Mouse (Mus musculus) ZHBTc4 (cell line): ENCODE measurements around the gene Sox5.

Experiments
- DNase-seq: peaks from one replicate; pipeline ENCODE4 v3.0.0-alpha.2; 2011; ENCODE audit warnings: low read depth, low spot score

Sox5 gene

GRCm38 (mm10) chr6:144485578-144485977, 296.2 kb downstream of the Sox5 start:
- no peak for DNase-seq

- no peak for DNase-seq
These were observed 298.6 kb downstream of the Sox5 start for GRCm38 (mm10) chr6:144483166-144483565.

GRCm38 (mm10) chr6:144480648-144481528, 300.9 kb downstream of the Sox5 start:
- no peak for DNase-seq

- DNase-seq: no peak
These were observed 301.9 kb downstream of the Sox5 start for GRCm38 (mm10) chr6:144479861-144480260.

GRCm38 (mm10) chr6:144477287-144478064, 304.3 kb downstream of the Sox5 start:
- peak; percentile 23 for DNase-seq

GRCm38 (mm10) chr6:144473437-144473836, 308.3 kb downstream of the Sox5 start:
- no peak for DNase-seq

GRCm38 (mm10) chr6:144472089-144472900, 309.5 kb downstream of the Sox5 start:
- DNase-seq: peak; percentile 20

GRCm38 (mm10) chr6:144466711-144467110, 315.1 kb downstream of the Sox5 start:
- DNase-seq: no peak

GRCm38 (mm10) chr6:144463691-144464090, 318.1 kb downstream of the Sox5 start:
- no peak for DNase-seq

GRCm38 (mm10) chr6:144463274-144463673, 318.5 kb downstream of the Sox5 start:
- DNase-seq: no peak

GRCm38 (mm10) chr6:144459486-144459885, 322.3 kb downstream of the Sox5 start:
- DNase-seq: no peak

- DNase-seq: no peak
These were observed 324.3 kb downstream of the Sox5 start for GRCm38 (mm10) chr6:144457500-144457899.

- DNase-seq: peak; percentile 90
These were observed 327.2 kb downstream of the Sox5 start for GRCm38 (mm10) chr6:144454291-144455276.

GRCm38 (mm10) chr6:144453605-144454004, 328.2 kb downstream of the Sox5 start:
- peak; percentile 25 for DNase-seq

GRCm38 (mm10) chr6:144453147-144453546, 328.6 kb downstream of the Sox5 start:
- DNase-seq: no peak

GRCm38 (mm10) chr6:144452200-144452977, 329.4 kb downstream of the Sox5 start:
- no peak for DNase-seq

GRCm38 (mm10) chr6:144451631-144452030, 330.1 kb downstream of the Sox5 start:
- DNase-seq: no peak

- no peak for DNase-seq
These were observed 335.9 kb downstream of the Sox5 start for GRCm38 (mm10) chr6:144445761-144446373.

GRCm38 (mm10) chr6:144444367-144444766, 337.4 kb downstream of the Sox5 start:
- DNase-seq: no peak
